Mouse (Mus musculus): ENCODE measurements at regions not wholly inside any gene's neighbourhood (a gene's known extent, or its start where the extent isn't known, plus 50 kb on each side); places are given as distances from the start of the nearest gene placed in this dataset.

GRCm38 (mm10) chr13:93243076-93243475, 50.9 kb upstream of the Tent2 start:
- intact Hi-C loops (cut with DNase I): loop anchor here (2.0 to 10.0 kb wide), 2 partner anchors 258 to 492 kb away; no protein-coding TSS in a partner anchor
- peak; percentile 75 for DNase-seq

- intact Hi-C loops (cut with DNase I): loop anchor here (10.0 kb wide), 1 partner anchor 264 kb away; no protein-coding TSS in a partner anchor
- no peak for DNase-seq
Observed at GRCm38 (mm10) chr13:93248711-93249110, 50.7 kb upstream of the Homer1 start.
